Mouse (Mus musculus): ENCODE results near the gene Ccser1. TPM values are rescaled to one million over a fixed set of nuclear protein-coding genes. Genes with fewer than 3 reads are reported as not detected.

Gene Ccser1
- polyA plus RNA-seq, 1 experiment from 2014 or later = 28.2 TPM

DNA sequence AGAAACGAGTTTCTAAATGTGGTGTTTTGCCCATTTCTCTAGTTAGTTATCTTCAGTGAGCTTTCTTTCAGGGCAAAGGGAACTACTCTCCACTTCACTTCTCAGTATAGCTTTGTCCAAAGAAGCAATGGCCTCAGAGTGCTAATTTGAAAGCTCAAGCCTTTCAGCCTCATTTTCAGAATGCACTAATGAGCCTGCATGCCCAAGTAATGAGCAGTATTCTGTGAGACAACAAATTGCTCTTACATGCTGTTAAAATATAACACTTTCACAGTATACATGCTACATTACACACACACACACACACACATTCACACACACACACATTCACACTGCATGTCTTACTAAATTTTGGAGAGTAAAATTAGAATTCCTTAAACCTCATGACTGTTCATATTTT is 637.6 kb downstream of the Ccser1 start:
- ATAC-seq (ENCODE audit: low FRiP score) (no peak), DNase-seq (ENCODE audit: low spot score) (no peak)
- H3K36me3 ChIP-seq (replicated peaks; ENCODE audit: control insufficient read depth, insufficient read depth) = no peaks in the 10 kb centered on the region
- no peaks in the 10 kb centered on the region for H3K9me3 ChIP-seq (ENCODE audit: control insufficient read depth, low read length)
- no peak overlapping the region for H3K4me3 ChIP-seq (replicated peaks; ENCODE audit: low read length)
- 70% methylated on average over 1 of the region's 1 CpGs for WGBS
- H3K4me1 ChIP-seq (replicated peaks; ENCODE audit: control insufficient read depth, insufficient read depth, low read length) = no peaks in the 10 kb centered on the region
- no peak overlapping the region for H3K4me2 ChIP-seq (replicated peaks)
- no peak overlapping the region for H3K27ac ChIP-seq
- H3K9ac ChIP-seq = no peak overlapping the region
- H3K27me3 ChIP-seq (ENCODE audit: control insufficient read depth, insufficient read depth, low read length) = no peaks in the 10 kb centered on the region

GRCm38 (mm10) chr6:61876302-61876701 is 696.2 kb downstream of the Ccser1 start:
- H3K4me1 ChIP-seq (replicated peaks; ENCODE audit: control insufficient read depth, insufficient read depth, low read length) = no peaks in the 10 kb centered on the region
- WGBS = 88% methylated on average over 1 of the region's 1 CpGs
- H3K9ac ChIP-seq = no peak overlapping the region
- ATAC-seq (ENCODE audit: low FRiP score) (no peak), DNase-seq (ENCODE audit: low spot score) (no peak)
- H3K4me2 ChIP-seq (replicated peaks) = no peak overlapping the region
- H3K36me3 ChIP-seq (replicated peaks; ENCODE audit: control insufficient read depth, insufficient read depth) = no peaks in the 10 kb centered on the region
- H3K9me3 ChIP-seq (ENCODE audit: control insufficient read depth, low read length) = no peaks in the 10 kb centered on the region
- H3K4me3 ChIP-seq (replicated peaks; ENCODE audit: low read length) = no peak overlapping the region
- no peak overlapping the region for H3K27ac ChIP-seq
- H3K27me3 ChIP-seq (ENCODE audit: control insufficient read depth, insufficient read depth, low read length) = no peaks in the 10 kb centered on the region

- no peak; the same call in 1 of the 2 replicates for ATAC-seq (ENCODE audit: low FRiP score)
- no peak for DNase-seq (ENCODE audit: low spot score)
- Histone ChIP-seq H3K4me2 (replicated peaks) (no peak overlapping the region), H3K36me3 (replicated peaks; ENCODE audit: control insufficient read depth, insufficient read depth) (no peaks in the 10 kb centered on the region), H3K9me3 (ENCODE audit: control insufficient read depth, low read length) (no peaks in the 10 kb centered on the region), H3K4me1 (replicated peaks; ENCODE audit: control insufficient read depth, insufficient read depth, low read length) (no peaks in the 10 kb centered on the region), H3K4me3 (replicated peaks; ENCODE audit: low read length) (no peak overlapping the region), H3K9ac (no peak overlapping the region), H3K27ac (no peak overlapping the region), H3K27me3 (ENCODE audit: control insufficient read depth, insufficient read depth, low read length) (no peaks in the 10 kb centered on the region)
- 48% methylated on average over 4 of the region's 4 CpGs for WGBS
Measured at GRCm38 (mm10) chr6:61898238-61898637, 718.1 kb downstream of the Ccser1 start.

GRCm38 (mm10) chr6:61902715-61903114 is 722.6 kb downstream of the Ccser1 start:
- no peak overlapping the region for H3K4me3 ChIP-seq (replicated peaks; ENCODE audit: low read length)
- ATAC-seq (ENCODE audit: low FRiP score) (no peak), DNase-seq (ENCODE audit: low spot score) (no peak)
- no peak overlapping the region for H3K9ac ChIP-seq
- H3K27ac ChIP-seq = no peak overlapping the region
- 33% methylated on average over 1 of the region's 1 CpGs for WGBS
- H3K4me1 ChIP-seq (replicated peaks; ENCODE audit: control insufficient read depth, insufficient read depth, low read length) = no peaks in the 10 kb centered on the region
- no peaks in the 10 kb centered on the region for H3K27me3 ChIP-seq (ENCODE audit: control insufficient read depth, insufficient read depth, low read length)
- no peaks in the 10 kb centered on the region for H3K9me3 ChIP-seq (ENCODE audit: control insufficient read depth, low read length)
- H3K36me3 ChIP-seq (replicated peaks; ENCODE audit: control insufficient read depth, insufficient read depth) = no peaks in the 10 kb centered on the region
- H3K4me2 ChIP-seq (replicated peaks) = no peak overlapping the region

- Histone ChIP-seq H3K36me3 (replicated peaks; ENCODE audit: control insufficient read depth, insufficient read depth) (no peaks in the 10 kb centered on the region), H3K4me1 (replicated peaks; ENCODE audit: control insufficient read depth, insufficient read depth, low read length) (no peaks in the 10 kb centered on the region), H3K27me3 (ENCODE audit: control insufficient read depth, insufficient read depth, low read length) (no peaks in the 10 kb centered on the region), H3K4me3 (replicated peaks; ENCODE audit: low read length) (no peak overlapping the region), H3K4me2 (replicated peaks) (no peak overlapping the region), H3K9me3 (ENCODE audit: control insufficient read depth, low read length) (no peaks in the 10 kb centered on the region), H3K9ac (no peak overlapping the region), H3K27ac (no peak overlapping the region)
- no peak for DNase-seq (ENCODE audit: low spot score)
- 96% methylated on average over 3 of the region's 3 CpGs for WGBS
- ATAC-seq (ENCODE audit: low FRiP score) = no peak
Measured at GRCm38 (mm10) chr6:61912896-61913295, 732.8 kb downstream of the Ccser1 start.

DNA sequence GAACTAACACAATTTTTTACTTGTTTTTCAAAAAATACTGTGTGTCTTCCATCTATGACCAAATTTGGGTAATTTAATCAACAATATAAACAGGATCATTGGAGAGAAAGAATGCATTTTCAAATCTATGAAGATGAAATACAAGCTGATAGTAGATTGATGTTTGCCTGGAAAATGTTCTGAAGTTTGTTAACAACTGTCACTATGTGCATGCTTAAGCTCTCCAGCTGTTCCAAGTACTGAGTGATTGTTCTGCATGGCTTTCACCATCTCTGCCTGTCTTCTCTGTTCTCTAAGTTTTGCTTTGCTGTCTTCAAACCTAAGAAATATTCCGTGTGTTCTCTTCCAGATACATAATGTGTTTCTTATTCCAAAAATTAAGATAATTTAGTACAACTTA is 751.5 kb downstream of the Ccser1 start:
- Histone ChIP-seq H3K4me1 (replicated peaks; ENCODE audit: control insufficient read depth, insufficient read depth, low read length) (no peaks in the 10 kb centered on the region), H3K36me3 (replicated peaks; ENCODE audit: control insufficient read depth, insufficient read depth) (no peaks in the 10 kb centered on the region), H3K9ac (no peak overlapping the region), H3K4me2 (replicated peaks) (no peak overlapping the region), H3K9me3 (ENCODE audit: control insufficient read depth, low read length) (no peaks in the 10 kb centered on the region), H3K4me3 (replicated peaks; ENCODE audit: low read length) (no peak overlapping the region), H3K27ac (no peak overlapping the region), H3K27me3 (ENCODE audit: control insufficient read depth, insufficient read depth, low read length) (no peaks in the 10 kb centered on the region)
- no peak for DNase-seq (ENCODE audit: low spot score)
- ATAC-seq (ENCODE audit: low FRiP score) = no peak
- WGBS = 88% methylated on average over 1 of the region's 1 CpGs

GRCm38 (mm10) chr6:61936656-61937055 is 756.5 kb downstream of the Ccser1 start:
- no peaks in the 10 kb centered on the region for H3K36me3 ChIP-seq (replicated peaks; ENCODE audit: control insufficient read depth, insufficient read depth)

DNA sequence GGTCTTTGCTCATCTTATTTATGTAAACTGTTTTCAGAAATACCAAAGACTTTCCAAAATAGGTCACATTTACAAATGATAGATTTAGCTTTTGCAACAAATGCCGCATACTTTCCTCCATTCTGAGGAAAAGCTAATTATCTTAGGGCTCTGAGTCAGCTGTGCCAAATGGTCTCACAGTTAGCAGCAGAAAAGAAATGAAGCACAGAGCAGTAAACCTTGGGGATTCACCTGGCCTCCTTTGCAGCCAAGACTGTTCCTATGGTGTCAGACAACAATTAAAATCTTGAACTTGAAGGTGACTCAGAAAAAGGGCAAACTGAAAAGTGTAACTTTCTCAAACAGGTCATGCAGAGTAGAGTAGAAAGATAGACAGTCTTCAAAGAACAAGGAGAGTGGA is 759.1 kb downstream of the Ccser1 start:
- no peaks in the 10 kb centered on the region for H3K9me3 ChIP-seq (ENCODE audit: control insufficient read depth, low read length)
- ATAC-seq (ENCODE audit: low FRiP score) (no peak), DNase-seq (ENCODE audit: low spot score) (no peak)
- no peaks in the 10 kb centered on the region for H3K27me3 ChIP-seq (ENCODE audit: control insufficient read depth, insufficient read depth, low read length)
- H3K36me3 ChIP-seq (replicated peaks; ENCODE audit: control insufficient read depth, insufficient read depth) = no peaks in the 10 kb centered on the region
- H3K4me1 ChIP-seq (replicated peaks; ENCODE audit: control insufficient read depth, insufficient read depth, low read length) = no peaks in the 10 kb centered on the region
- H3K27ac ChIP-seq = no peak overlapping the region
- H3K4me3 ChIP-seq (replicated peaks; ENCODE audit: low read length) = no peak overlapping the region
- H3K4me2 ChIP-seq (replicated peaks) = no peak overlapping the region
- 73% methylated on average over 1 of the region's 1 CpGs for WGBS
- H3K9ac ChIP-seq = no peak overlapping the region

More at GRCm38 (mm10) chr6:61936656-61937055, 756.5 kb downstream of the Ccser1 start:
- Histone ChIP-seq H3K4me3 (replicated peaks; ENCODE audit: low read length) (no peak overlapping the region), H3K27ac (no peak overlapping the region), H3K4me1 (replicated peaks; ENCODE audit: control insufficient read depth, insufficient read depth, low read length) (no peaks in the 10 kb centered on the region), H3K9me3 (ENCODE audit: control insufficient read depth, low read length) (no peaks in the 10 kb centered on the region), H3K9ac (no peak overlapping the region), H3K4me2 (replicated peaks) (no peak overlapping the region), H3K27me3 (ENCODE audit: control insufficient read depth, insufficient read depth, low read length) (no peaks in the 10 kb centered on the region)
- ATAC-seq (ENCODE audit: low FRiP score) = no peak
- 95% methylated on average over 1 of the region's 1 CpGs for WGBS
- DNase-seq (ENCODE audit: low spot score) = no peak

DNA sequence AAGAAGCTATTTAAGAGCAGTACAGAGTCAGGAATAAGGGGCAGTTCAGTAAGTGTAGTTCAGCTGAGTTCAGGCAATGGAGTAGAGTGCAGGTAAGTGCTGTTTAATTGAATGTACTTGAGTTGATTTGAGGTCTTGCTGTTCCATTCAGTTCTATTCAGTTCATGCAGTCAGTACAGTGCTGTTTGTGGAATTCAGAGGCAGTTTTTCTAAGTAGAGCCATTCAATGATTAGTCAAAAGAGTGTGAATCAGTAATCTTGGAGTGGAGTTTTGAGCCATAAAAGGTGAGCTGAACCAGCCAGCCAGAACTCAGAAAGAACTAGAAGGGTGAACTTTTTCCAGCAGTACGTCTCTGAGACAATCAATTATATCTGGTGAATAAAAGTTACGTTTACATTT is 773.6 kb downstream of the Ccser1 start:
- 86% methylated on average over 2 of the region's 2 CpGs for WGBS
- Histone ChIP-seq H3K9ac (no peak overlapping the region), H3K36me3 (replicated peaks; ENCODE audit: control insufficient read depth, insufficient read depth) (no peaks in the 10 kb centered on the region), H3K9me3 (ENCODE audit: control insufficient read depth, low read length) (no peaks in the 10 kb centered on the region), H3K4me3 (replicated peaks; ENCODE audit: low read length) (no peak overlapping the region), H3K4me2 (replicated peaks) (no peak overlapping the region), H3K4me1 (replicated peaks; ENCODE audit: control insufficient read depth, insufficient read depth, low read length) (no peaks in the 10 kb centered on the region), H3K27me3 (ENCODE audit: control insufficient read depth, insufficient read depth, low read length) (no peaks in the 10 kb centered on the region), H3K27ac (no peak overlapping the region)
- no peak for DNase-seq (ENCODE audit: low spot score)
- no peak for ATAC-seq (ENCODE audit: low FRiP score)

GRCm38 (mm10) chr6:61976878-61977277 is 796.8 kb downstream of the Ccser1 start:
- H3K4me2 ChIP-seq (replicated peaks) = no peak overlapping the region
- WGBS = 65% methylated on average over 2 of the region's 2 CpGs
- no peak overlapping the region for H3K27ac ChIP-seq
- ATAC-seq (ENCODE audit: low FRiP score) = no peak
- H3K4me1 ChIP-seq (replicated peaks; ENCODE audit: control insufficient read depth, insufficient read depth, low read length) = no peaks in the 10 kb centered on the region
- H3K4me3 ChIP-seq (replicated peaks; ENCODE audit: low read length) = no peak overlapping the region
- H3K36me3 ChIP-seq (replicated peaks; ENCODE audit: control insufficient read depth, insufficient read depth) = no peaks in the 10 kb centered on the region
- H3K9me3 ChIP-seq (ENCODE audit: control insufficient read depth, low read length) = no peaks in the 10 kb centered on the region
- peak; percentile 51 for DNase-seq (ENCODE audit: low spot score)
- H3K27me3 ChIP-seq (ENCODE audit: control insufficient read depth, insufficient read depth, low read length) = no peaks in the 10 kb centered on the region
- H3K9ac ChIP-seq = no peak overlapping the region

All from hindbrain, embryonic 14.5 days (tissue).